Mouse (Mus musculus) embryo, embryonic 9.5 days (tissue): ENCODE results near the gene Sec11a.
"Not testable (repeated sequence)": the region's sequence is repeated elsewhere in the genome, so short reads cannot be mapped to it uniquely, and the experiment has no call there.

Experiments
- DNase-seq: peaks from one replicate; pipeline ENCODE4 v3.0.0-alpha.2; 2017; ENCODE audit errors: extremely low spot score

Sec11a gene

GRCm38 (mm10) chr7:80956891-80957290 is 9.3 kb upstream of the Sec11a start:
- DNase-seq = no peak

GRCm38 (mm10) chr7:80954251-80954650 is 6.7 kb upstream of the Sec11a start:
- DNase-seq = no peak

GRCm38 (mm10) chr7:80952140-80952539 is 4.6 kb upstream of the Sec11a start:
- DNase-seq = no peak

- DNase-seq = no peak
Measured at GRCm38 (mm10) chr7:80951461-80951860, 3.9 kb upstream of the Sec11a start.

GRCm38 (mm10) chr7:80939808-80940207 is 7.8 kb downstream of the Sec11a start:
- DNase-seq = no peak

GRCm38 (mm10) chr7:80937304-80937666 is 10.3 kb downstream of the Sec11a start:
- not testable (repeated sequence) for DNase-seq

GRCm38 (mm10) chr7:80936617-80937303 is 10.8 kb downstream of the Sec11a start:
- DNase-seq = not testable (repeated sequence)

- DNase-seq = no peak
Measured at GRCm38 (mm10) chr7:80935834-80936233, 11.7 kb downstream of the Sec11a start.

- no peak for DNase-seq
Measured at GRCm38 (mm10) chr7:80932777-80933176, 14.8 kb downstream of the Sec11a start.

- DNase-seq = no peak
Measured at GRCm38 (mm10) chr7:80931618-80932207, 15.9 kb downstream of the Sec11a start.

GRCm38 (mm10) chr7:80923165-80923564 is 24.4 kb downstream of the Sec11a start:
- no peak for DNase-seq

GRCm38 (mm10) chr7:80919647-80920008 is 28.0 kb downstream of the Sec11a start:
- no peak for DNase-seq

GRCm38 (mm10) chr7:80918982-80919646 is 28.5 kb downstream of the Sec11a start:
- no peak for DNase-seq

GRCm38 (mm10) chr7:80917916-80918465 is 29.6 kb downstream of the Sec11a start:
- no peak for DNase-seq

GRCm38 (mm10) chr7:80912496-80912895 is 35.1 kb downstream of the Sec11a start:
- DNase-seq = no peak

- DNase-seq = no peak
Measured at GRCm38 (mm10) chr7:80911053-80911452, 36.5 kb downstream of the Sec11a start.

GRCm38 (mm10) chr7:80904921-80905515 is 42.6 kb downstream of the Sec11a start, which contains the start of gene Nmb:
TSS of gene Nmb (minus strand) at chr7:80905076.
- DNase-seq = peak; percentile 72

- no peak for DNase-seq
Measured at GRCm38 (mm10) chr7:80903625-80904422, 43.8 kb downstream of the Sec11a start.

GRCm38 (mm10) chr7:80901541-80902274 is 45.9 kb downstream of the Sec11a start:
- no peak for DNase-seq

- peak; percentile 90 for DNase-seq
Measured at GRCm38 (mm10) chr7:80900944-80901501, 46.6 kb downstream of the Sec11a start, which contains the start of gene Wdr73. TSS of gene Wdr73 (minus strand) at chr7:80901269.
